Mouse (Mus musculus) ovary, postnatal 14 days (tissue): ENCODE measurements around the gene Trim7.
A peak's percentile ranks its signal among the peaks of the same experiment; 100 is the strongest.
"Not testable (repeated sequence)": the region's sequence is repeated elsewhere in the genome, so short reads cannot be mapped to it uniquely, and the experiment has no call there.

ENCODE experiments used
- DNase-seq: peaks from one replicate; pipeline ENCODE4 v3.0.0; 2022; ENCODE audit warnings: low spot score

Gene Trim7

GRCm38 (mm10) chr11:48823536-48823972 lies 2.4 kb upstream of the Trim7 start:
- DNase-seq = no peak

GRCm38 (mm10) chr11:48824311-48824830 lies 1.6 kb upstream of the Trim7 start:
- DNase-seq = no peak

- DNase-seq = no peak
Observed at GRCm38 (mm10) chr11:48826752-48827096, 784 bp downstream of the Trim7 start.

GRCm38 (mm10) chr11:48827926-48828325 lies 2.0 kb downstream of the Trim7 start:
- DNase-seq = no peak

GRCm38 (mm10) chr11:48830279-48830678 lies 4.3 kb downstream of the Trim7 start:
- no peak for DNase-seq

- DNase-seq = no peak
Observed at GRCm38 (mm10) chr11:48831273-48831672, 5.3 kb downstream of the Trim7 start.

GRCm38 (mm10) chr11:48833078-48833730 lies 7.3 kb downstream of the Trim7 start:
- DNase-seq = no peak

GRCm38 (mm10) chr11:48833731-48834639 lies 8.0 kb downstream of the Trim7 start:
- DNase-seq = peak; percentile 90

- DNase-seq = no peak
Observed at GRCm38 (mm10) chr11:48835923-48836322, 10.0 kb downstream of the Trim7 start.

GRCm38 (mm10) chr11:48836990-48837309 lies 11.0 kb downstream of the Trim7 start:
- DNase-seq = no peak

- DNase-seq = peak; percentile 48
Observed at GRCm38 (mm10) chr11:48837310-48838180, 11.6 kb downstream of the Trim7 start.

- no peak for DNase-seq
Observed at GRCm38 (mm10) chr11:48838181-48838797, 12.3 kb downstream of the Trim7 start.

- DNase-seq = no peak
Observed at GRCm38 (mm10) chr11:48838879-48839680, 13.1 kb downstream of the Trim7 start.

- DNase-seq = no peak
Observed at GRCm38 (mm10) chr11:48840805-48841204, 14.9 kb downstream of the Trim7 start.

GRCm38 (mm10) chr11:48841213-48841612 lies 15.3 kb downstream of the Trim7 start:
- no peak for DNase-seq

- DNase-seq = no peak
Observed at GRCm38 (mm10) chr11:48842378-48842792, 16.4 kb downstream of the Trim7 start.

GRCm38 (mm10) chr11:48843202-48843601 lies 17.3 kb downstream of the Trim7 start:
- DNase-seq = no peak

GRCm38 (mm10) chr11:48844309-48844708 lies 18.4 kb downstream of the Trim7 start:
- no peak for DNase-seq

GRCm38 (mm10) chr11:48845244-48845815 lies 19.4 kb downstream of the Trim7 start:
- DNase-seq = no peak

GRCm38 (mm10) chr11:48846362-48846761 lies 20.4 kb downstream of the Trim7 start:
- DNase-seq = not testable (repeated sequence)

- no peak for DNase-seq
Observed at GRCm38 (mm10) chr11:48846881-48847280, 20.9 kb downstream of the Trim7 start.
